8 mouse cellular contexts compared by ENCODE assay signal in genomic region chr7:83878676-83879448, GRCm38 (mm10). TPM values are rescaled to one million over a fixed set of nuclear protein-coding genes. Genes with fewer than 3 reads are reported as not detected.
A peak's percentile ranks its signal among the peaks of the same experiment; 100 is the strongest.
DNase-seq lines count a peak whose midpoint lies in the region; ATAC-seq and TF ChIP-seq lines count a peak whose summit lies in the region.

No protein-coding gene starts in this region.

- TF ChIP-seq EP300 in heart, postnatal 0 days (IDR thresholded peaks at IDR 0.05; ENCODE audit: low read depth) = no peak
- no peak for TF ChIP-seq EP300 in liver, postnatal 0 days (IDR thresholded peaks at IDR 0.05; ENCODE audit: low read depth)

- H3K9ac ChIP-seq in heart, embryonic 16.5 days (ENCODE audit: low read length) = peak overlapping the region; percentile 21; the same call in 1 of the 2 replicates
- no peak overlapping the region for H3K9ac ChIP-seq in heart, postnatal 0 days (replicated peaks; ENCODE audit: low read depth, low read length)
- H3K9ac ChIP-seq in liver, postnatal 0 days (replicated peaks) = no peak overlapping the region

- peaks cover 46% of the 10 kb centered on the region for H3K4me1 ChIP-seq in heart, embryonic 16.5 days (ENCODE audit: control insufficient read depth, insufficient read depth, low read length)
- H3K4me1 ChIP-seq in heart, embryonic 10.5 days = peaks cover 46% of the 10 kb centered on the region
- peaks cover 27% of the 10 kb centered on the region for H3K4me1 ChIP-seq in heart, postnatal 0 days (ENCODE audit: control insufficient read depth, insufficient read depth)
- H3K4me1 ChIP-seq in liver, postnatal 0 days (ENCODE audit: insufficient read depth) = peaks cover 49% of the 10 kb centered on the region

- peaks cover 6% of the 10 kb centered on the region for H3K36me3 ChIP-seq in heart, embryonic 16.5 days (ENCODE audit: control insufficient read depth, insufficient read depth)
- H3K36me3 ChIP-seq in heart, embryonic 10.5 days = peaks cover 19% of the 10 kb centered on the region
- H3K36me3 ChIP-seq in heart, postnatal 0 days (replicated peaks; ENCODE audit: control insufficient read depth, insufficient read depth, low read length) = peaks cover 5% of the 10 kb centered on the region; the same call in 1 of the 2 replicates
- peaks cover 15% of the 10 kb centered on the region for H3K36me3 ChIP-seq in liver, postnatal 0 days (replicated peaks; ENCODE audit: insufficient read depth, low read length)

- no peaks in the 10 kb centered on the region for H3K9me3 ChIP-seq in heart, embryonic 16.5 days (replicated peaks; ENCODE audit: control insufficient read depth, low read length)
- H3K9me3 ChIP-seq in heart, embryonic 10.5 days = no peaks in the 10 kb centered on the region
- H3K9me3 ChIP-seq in heart, postnatal 0 days (replicated peaks; ENCODE audit: control insufficient read depth, low read length) = no peaks in the 10 kb centered on the region
- no peaks in the 10 kb centered on the region for H3K9me3 ChIP-seq in liver, postnatal 0 days (ENCODE audit: low read length)

- no peak for ATAC-seq in heart, embryonic 16.5 days (replicated peaks; ENCODE audit: extremely low read depth, insufficient read depth, low FRiP score)
- no peak for ATAC-seq in heart, postnatal 0 days (ENCODE audit: insufficient read depth, low read depth)
- no peak for ATAC-seq in liver, postnatal 0 days
- no peak for ATAC-seq in CD4-positive, CD25-positive, alpha-beta regulatory T cell, adult 4 months

- no peak for TF ChIP-seq CTCF in heart, postnatal 0 days (IDR thresholded peaks at IDR 0.05; ENCODE audit: low read depth)
- no peak for TF ChIP-seq CTCF in liver, postnatal 0 days (IDR thresholded peaks at IDR 0.05; ENCODE audit: low read depth)

- H3K4me3 ChIP-seq in heart, embryonic 16.5 days (ENCODE audit: low read length) = 0 out of 2 replicates have a peak overlapping the region, but pooled peaks have one; percentile 1
- H3K4me3 ChIP-seq in heart, embryonic 10.5 days = no peak overlapping the region
- H3K4me3 ChIP-seq in heart, postnatal 0 days (ENCODE audit: low read depth, low read length) = peak overlapping the region; percentile 87; the same call in 1 of the 2 replicates
- H3K4me3 ChIP-seq in liver, postnatal 0 days (ENCODE audit: low read depth, low read length) = no peak overlapping the region

- DNase-seq in heart, embryonic 10.5 days (ENCODE audit: low spot score) = no peak
- peak; percentile 95 for DNase-seq in R1 (ENCODE audit: low read depth, low spot score)
- no peak for DNase-seq in heart, postnatal 0 days (ENCODE audit: low spot score)
- no peak for DNase-seq in liver, postnatal 0 days
- DNase-seq in adrenal gland, postnatal 4 days (ENCODE audit: low spot score in 2 of 2) = no peak
- DNase-seq in cerebellum, adult 8-10 months = no peak

- H3K27ac ChIP-seq in heart, embryonic 16.5 days (ENCODE audit: low read length) = no peak overlapping the region
- no peak overlapping the region for H3K27ac ChIP-seq in heart, embryonic 10.5 days
- 0 out of 2 replicates have a peak overlapping the region, but pooled peaks have one; percentile 26 for H3K27ac ChIP-seq in heart, postnatal 0 days (ENCODE audit: low read depth)
- H3K27ac ChIP-seq in liver, postnatal 0 days (ENCODE audit: low read depth) = peak overlapping the region; percentile 41

- H3K4me2 ChIP-seq in heart, embryonic 16.5 days (ENCODE audit: low read depth, low read length) = peak overlapping the region; percentile 97
- H3K4me2 ChIP-seq in heart, postnatal 0 days (ENCODE audit: low read depth, low read length) = peak overlapping the region; percentile 93
- peak overlapping the region; percentile 35 for H3K4me2 ChIP-seq in liver, postnatal 0 days (ENCODE audit: low read depth, low read length)

- H3K27me3 ChIP-seq in heart, embryonic 16.5 days (ENCODE audit: control insufficient read depth, insufficient read depth, low read length) = no peaks in the 10 kb centered on the region
- no peaks in the 10 kb centered on the region for H3K27me3 ChIP-seq in heart, embryonic 10.5 days (ENCODE audit: insufficient read depth, poor library complexity, severe bottlenecking)
- no peaks in the 10 kb centered on the region for H3K27me3 ChIP-seq in heart, postnatal 0 days (ENCODE audit: control insufficient read depth, insufficient read depth, low read length)
- no peaks in the 10 kb centered on the region for H3K27me3 ChIP-seq in liver, postnatal 0 days (ENCODE audit: insufficient read depth, low read length)

- WGBS in heart, embryonic 16.5 days = 35% methylated on average over 5 of the region's 5 CpGs
- 30% methylated on average over 5 of the region's 5 CpGs for WGBS in heart, embryonic 10.5 days
- 35% methylated on average over 5 of the region's 5 CpGs for WGBS in heart, postnatal 0 days
- WGBS in liver, postnatal 0 days (ENCODE audit: insufficient replicate concordance) = 44% methylated on average over 5 of the region's 5 CpGs

RNA-seq across cellular contexts. Expression of gene Tlnrd1, which starts 5.2 kb away (rescaled TPM):
- 8.4 and 10.1 TPM in 2 replicates for polyA plus RNA-seq in heart, embryonic 16.5 days (2015; fragmentation: Nextera tagmentation; extraction: Ambion mirVana)
- polyA plus RNA-seq in heart, embryonic 10.5 days (2016; fragmentation: Nextera tagmentation; extraction: Ambion mirVana) = 12.5 and 20.4 TPM in 2 replicates
- total RNA-seq in heart, postnatal 0 days (2014; rRNA removed; ENCODE audit: low replicate concordance) = 44.6 and 64.1 TPM in 2 replicates
- polyA plus RNA-seq in heart, postnatal 0 days (2015; fragmentation: Nextera tagmentation; extraction: Ambion mirVana) = 6.2 and 6.4 TPM in 2 replicates
- polyA plus RNA-seq in liver, postnatal 0 days (2015; fragmentation: Nextera tagmentation; extraction: Ambion mirVana) = 6.0 and 7.7 TPM in 2 replicates
- polyA plus RNA-seq in CD4-positive, CD25-positive, alpha-beta regulatory T cell, adult 4 months (2017; shearing (Covaris generic)) = 1 to 10 TPM in 1 of 2 experiments, under 1 TPM in 1; 0.25 to 1.1 TPM
- 10 to 100 TPM; 23.1 to 26.2 TPM for total RNA-seq in adrenal gland, postnatal 4 days (2021)

RNA-seq across cellular contexts. Expression of gene Mesd, which starts 5.4 kb away (rescaled TPM):
- polyA plus RNA-seq in heart, embryonic 16.5 days (2015; fragmentation: Nextera tagmentation; extraction: Ambion mirVana) = 66.7 and 84.9 TPM in 2 replicates
- 93.8 and 103 TPM in 2 replicates for polyA plus RNA-seq in heart, embryonic 10.5 days (2016; fragmentation: Nextera tagmentation; extraction: Ambion mirVana)
- total RNA-seq in heart, postnatal 0 days (2014; rRNA removed; ENCODE audit: low replicate concordance) = 21.4 and 54.8 TPM in 2 replicates
- 58.0 and 60.2 TPM in 2 replicates for polyA plus RNA-seq in heart, postnatal 0 days (2015; fragmentation: Nextera tagmentation; extraction: Ambion mirVana)
- polyA plus RNA-seq in liver, postnatal 0 days (2015; fragmentation: Nextera tagmentation; extraction: Ambion mirVana) = 35.8 and 39.6 TPM in 2 replicates
- 10 to 100 TPM; 49.7 to 52.7 TPM for polyA plus RNA-seq in CD4-positive, CD25-positive, alpha-beta regulatory T cell, adult 4 months (2017; shearing (Covaris generic))
- total RNA-seq in adrenal gland, postnatal 4 days (2021) = 100 to 1,000 TPM; 100 to 106 TPM

Comparison
In these comparisons a context has a peak if more than half of its experiments do, and no peak if none do; other contexts are left out.
1. H3K27ac ChIP-seq: peak in heart, postnatal 0 days (single experiment) and liver, postnatal 0 days (single experiment); none in heart, embryonic 16.5 days (single experiment) and heart, embryonic 10.5 days (single experiment).
2. H3K4me3 ChIP-seq: peak in heart, embryonic 16.5 days (single experiment) and heart, postnatal 0 days (single experiment); none in heart, embryonic 10.5 days (single experiment) and liver, postnatal 0 days (single experiment).
3. H3K4me2 ChIP-seq: peak in every context shown above with its lines; median percentile 97 in heart, embryonic 16.5 days; 93 in heart, postnatal 0 days; 35 in liver, postnatal 0 days.